Mouse (Mus musculus) heart, adult 2 months (tissue): Measurements from ENCODE around the gene Thbs2.

Experiments used
- CTCF ChIP-seq: fragments of 200-600 bp; IDR thresholded peaks from 2 replicates; pipeline ENCODE4 v1.8.1; 2022; ENCODE audit warnings: antibody characterized with exemption, mild to moderate bottlenecking, moderate library complexity
- EP300 ChIP-seq: fragments of 200-500 bp; IDR thresholded peaks from 2 replicates; pipeline ENCODE4 v1.6.1; 2011; ENCODE audit warnings: low read depth, low read length, control low read depth; ENCODE audit not compliant: insufficient read depth
- POLR2A ChIP-seq: fragments of 200-500 bp; IDR thresholded peaks from 2 replicates; pipeline ENCODE4 v1.6.1; 2011; ENCODE audit warnings: mild to moderate bottlenecking, low read depth, low read length, control low read depth; ENCODE audit not compliant: insufficient read depth

DNA sequence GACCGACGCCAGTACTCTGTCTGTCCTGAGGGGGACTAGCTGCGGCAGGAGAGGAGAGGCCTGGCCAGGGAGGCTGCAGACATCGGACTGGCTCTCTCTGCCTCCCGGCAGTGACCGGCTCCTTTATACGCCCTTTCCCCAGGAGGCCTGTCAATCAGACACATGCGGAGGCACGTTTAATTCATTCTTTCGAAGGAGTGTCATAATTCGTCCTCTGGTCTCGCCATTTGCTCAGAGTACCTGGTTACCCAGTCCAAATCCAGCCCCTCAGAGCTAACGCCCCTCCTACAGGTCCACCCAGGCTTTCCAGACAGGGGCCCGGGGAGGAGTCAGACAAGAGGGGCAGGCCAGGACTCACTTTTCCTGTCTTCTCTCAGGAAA, at the start of gene Thbs2:
- TF ChIP-seq EP300 (0 out of 2 replicates have a peak, but pooled peaks have one; percentile 23), POLR2A (peak; percentile 78), CTCF (peak; percentile 27; the same call in 1 of the 2 replicates)
